Mouse (Mus musculus) kidney, postnatal 25 days (tissue): ENCODE data around the gene Abca13.

Experiments used
- DNase-seq, 2 experiments: peaks; one replicate each; pipeline ENCODE4 v3.0.0; 2021; ENCODE audit warnings: mixed read lengths in 2 of 2

Abca13 gene

GRCm38 (mm10) chr11:9533658-9534202 is 342.0 kb downstream of the Abca13 start:
- DNase-seq, result no peak

- no peak for DNase-seq
These were observed 345.1 kb downstream of the Abca13 start for GRCm38 (mm10) chr11:9536811-9537210.

GRCm38 (mm10) chr11:9538328-9538727 is 346.6 kb downstream of the Abca13 start:
- DNase-seq, result no peak

- DNase-seq, result no peak
These were observed 368.3 kb downstream of the Abca13 start for GRCm38 (mm10) chr11:9560026-9560425.

GRCm38 (mm10) chr11:9568302-9568701 is 376.6 kb downstream of the Abca13 start:
- DNase-seq, result no peak

GRCm38 (mm10) chr11:9570319-9570718 is 378.6 kb downstream of the Abca13 start:
- DNase-seq, result no peak

GRCm38 (mm10) chr11:9574894-9575293 is 383.2 kb downstream of the Abca13 start:
- DNase-seq, result no peak

GRCm38 (mm10) chr11:9591757-9592316 is 400.1 kb downstream of the Abca13 start:
- DNase-seq, result no peak

GRCm38 (mm10) chr11:9597299-9597698 is 405.6 kb downstream of the Abca13 start:
- no peak for DNase-seq

- no peak for DNase-seq
These were observed 409.4 kb downstream of the Abca13 start for GRCm38 (mm10) chr11:9601096-9601495.

- DNase-seq, result no peak
These were observed 410.4 kb downstream of the Abca13 start for GRCm38 (mm10) chr11:9602137-9602536.

GRCm38 (mm10) chr11:9608249-9608648 is 416.5 kb downstream of the Abca13 start:
- no peak for DNase-seq

GRCm38 (mm10) chr11:9609075-9609474 is 417.3 kb downstream of the Abca13 start:
- DNase-seq, result no peak

GRCm38 (mm10) chr11:9616133-9616532 is 424.4 kb downstream of the Abca13 start:
- no peak for DNase-seq

- DNase-seq, result no peak
These were observed 424.9 kb downstream of the Abca13 start for GRCm38 (mm10) chr11:9616665-9617064.

- DNase-seq, result no peak
These were observed 428.2 kb downstream of the Abca13 start for GRCm38 (mm10) chr11:9619986-9620385.

- DNase-seq, result no peak
These were observed 431.1 kb downstream of the Abca13 start for GRCm38 (mm10) chr11:9622888-9623287.

- no peak for DNase-seq
These were observed 433.0 kb downstream of the Abca13 start for GRCm38 (mm10) chr11:9624753-9625152.

- DNase-seq, result no peak
These were observed 434.1 kb downstream of the Abca13 start for GRCm38 (mm10) chr11:9625812-9626211.

GRCm38 (mm10) chr11:9647272-9647671 is 455.5 kb downstream of the Abca13 start:
- DNase-seq, result no peak

GRCm38 (mm10) chr11:9647991-9648390 is 456.2 kb downstream of the Abca13 start:
- no peak for DNase-seq

- DNase-seq, result no peak
These were observed 475.0 kb downstream of the Abca13 start for GRCm38 (mm10) chr11:9666648-9667255.

GRCm38 (mm10) chr11:9669430-9669829 is 477.7 kb downstream of the Abca13 start:
- DNase-seq, result no peak

GRCm38 (mm10) chr11:9684952-9685351 is 493.2 kb downstream of the Abca13 start:
- no peak for DNase-seq

GRCm38 (mm10) chr11:9705190-9705589 is 513.4 kb downstream of the Abca13 start:
- DNase-seq, result no peak
